Mouse (Mus musculus) lung, postnatal 0 days (tissue): ENCODE data around the gene Lin7a.

ENCODE experiments used
- CTCF ChIP-seq: IDR thresholded peaks from 2 replicates; pipeline ENCODE4 v1.5.1; 2016; ENCODE audit warnings: antibody characterized with exemption, mild to moderate bottlenecking
- EP300 ChIP-seq: IDR thresholded peaks from 2 replicates; pipeline ENCODE4 v1.6.1; 2016; ENCODE audit warnings: antibody characterized with exemption, mild to moderate bottlenecking, control low read depth

DNA sequence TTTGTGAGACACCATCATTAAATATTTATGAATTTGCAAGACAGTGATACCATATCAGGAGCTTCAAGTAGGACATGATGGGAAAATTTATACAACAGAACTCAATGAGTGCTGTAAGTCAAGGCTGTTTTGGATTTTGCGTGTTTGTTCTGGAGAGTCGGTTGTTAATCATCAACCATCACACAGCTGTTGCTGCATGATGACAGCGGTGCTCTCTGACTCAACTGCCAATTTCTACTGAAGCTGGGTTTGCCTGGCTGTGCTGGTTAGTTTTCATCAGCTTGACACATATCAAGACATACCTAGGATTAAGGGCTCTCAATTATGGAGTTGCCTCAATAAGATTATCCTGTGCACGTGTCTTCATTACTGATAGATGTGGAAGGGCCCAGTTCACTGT, 41.1 kb downstream of the Lin7a start:
- TF ChIP-seq EP300: no peak
- no peak for TF ChIP-seq CTCF
